Mouse (Mus musculus) kidney, embryonic 15.5 days (tissue): ENCODE measurements around the gene Slc2a5. TPM values are rescaled to one million over a fixed set of nuclear protein-coding genes. Genes with fewer than 3 reads are reported as not detected.

Source experiments
- ATAC-seq: fragments of 200-750 bp; cut with Nextera tagmentation; replicated peaks from 2 replicates; pipeline ENCODE4 v1.8.0; 2017; ENCODE audit warnings: moderate TSS enrichment; ENCODE audit not compliant: low FRiP score
- H3K27ac ChIP-seq: fragments of 300-500 bp; sonication (generic); 2 replicates; pipeline ENCODE4 v1.5.1; 2015; ENCODE audit warnings: mild to moderate bottlenecking, inconsistent platforms
- H3K27me3 ChIP-seq: fragments of 300-500 bp; sonication (generic); 2 replicates; pipeline ENCODE4 v1.6.1; 2015; ENCODE audit warnings: inconsistent platforms
- H3K36me3 ChIP-seq: fragments of 300-500 bp; sonication (generic); 2 replicates; pipeline ENCODE4 v1.6.1; 2015; ENCODE audit warnings: inconsistent platforms
- H3K4me1 ChIP-seq: fragments of 300-500 bp; sonication (generic); 2 replicates; pipeline ENCODE4 v1.6.1; 2015; ENCODE audit warnings: inconsistent platforms
- H3K4me2 ChIP-seq: fragments of 300-500 bp; sonication (generic); 2 replicates; pipeline ENCODE4 v1.6.1; 2015; ENCODE audit warnings: moderate library complexity, mild to moderate bottlenecking, inconsistent platforms
- H3K4me3 ChIP-seq: fragments of 300-500 bp; sonication (generic); replicated peaks from 2 replicates; pipeline ENCODE4 v1.5.1; 2015; ENCODE audit warnings: mild to moderate bottlenecking, inconsistent platforms
- H3K9ac ChIP-seq: fragments of 300-500 bp; sonication (generic); 2 replicates; pipeline ENCODE4 v1.6.1; 2015; ENCODE audit warnings: mild to moderate bottlenecking, inconsistent platforms
- H3K9me3 ChIP-seq: fragments of 300-500 bp; sonication (generic); replicated peaks from 2 replicates; pipeline ENCODE4 v1.6.1; 2016; ENCODE audit warnings: inconsistent platforms
- WGBS: fragments of 180-500 bp; shearing (Covaris S2); methylation state at CpG from one replicate; pipeline ENCODE4 v1.1.7; 2015; ENCODE audit warnings: mixed read lengths; 5-methylcytosine and 5-hydroxymethylcytosine counted together
- polyA plus RNA-seq: library from polyadenylated mRNA; unstranded; fragments of >200 nt; fragmentation: Nextera tagmentation; extraction: Ambion mirVana; gene quantifications from 2 replicates; pipeline ENCODE4 v1.2.1, GENCODE M21; 2015

The Slc2a5 gene
- polyA plus RNA-seq, 1 experiment from 2014 or later: 2.7 TPM

DNA sequence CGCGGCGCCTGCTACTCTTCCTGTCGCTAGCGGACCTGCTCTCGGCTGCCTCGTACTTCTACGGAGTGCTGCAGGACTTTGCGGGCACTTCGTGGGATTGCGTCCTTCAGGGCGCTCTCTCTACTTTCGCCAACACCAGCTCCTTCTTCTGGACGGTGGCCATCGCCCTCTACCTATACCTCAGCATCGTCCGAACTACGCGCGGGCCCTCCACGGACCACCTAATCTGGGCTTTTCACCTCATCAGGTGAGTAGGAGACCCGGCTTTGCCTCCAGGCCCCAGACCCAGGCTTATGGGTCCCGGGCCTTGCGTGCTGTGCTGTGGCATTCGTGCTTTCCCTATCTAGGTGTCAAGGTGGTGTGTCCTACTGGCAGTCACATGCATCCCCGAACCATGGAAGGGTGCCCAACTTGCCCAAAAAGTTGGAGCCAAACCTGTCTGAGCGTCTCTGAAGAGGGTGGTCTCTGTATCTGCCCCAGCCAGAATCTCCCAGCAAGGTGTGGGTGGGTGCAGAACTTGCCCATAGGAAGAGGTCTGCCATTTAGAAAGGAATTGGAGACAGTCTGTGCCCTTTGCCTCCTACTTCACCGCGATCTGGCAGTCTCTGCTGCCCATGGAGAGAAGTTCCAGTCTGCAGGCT lies 31.1 kb upstream of the Slc2a5 start:
- Histone ChIP-seq H3K4me2 (peak overlapping the region; percentile 97), H3K36me3 (no peaks in the 10 kb centered on the region), H3K9ac (peak overlapping the region; percentile 57), H3K4me1 (peaks cover 16% of the 10 kb centered on the region), H3K4me3 (peak overlapping the region; percentile 60), H3K27me3 (peaks cover 21% of the 10 kb centered on the region), H3K27ac (peak overlapping the region; percentile 60; the same call in 1 of the 2 replicates), H3K9me3 (no peaks in the 10 kb centered on the region)
- no peak; the same call in 1 of the 2 replicates for ATAC-seq
- 17% methylated on average over 29 of the region's 29 CpGs for WGBS

DNA sequence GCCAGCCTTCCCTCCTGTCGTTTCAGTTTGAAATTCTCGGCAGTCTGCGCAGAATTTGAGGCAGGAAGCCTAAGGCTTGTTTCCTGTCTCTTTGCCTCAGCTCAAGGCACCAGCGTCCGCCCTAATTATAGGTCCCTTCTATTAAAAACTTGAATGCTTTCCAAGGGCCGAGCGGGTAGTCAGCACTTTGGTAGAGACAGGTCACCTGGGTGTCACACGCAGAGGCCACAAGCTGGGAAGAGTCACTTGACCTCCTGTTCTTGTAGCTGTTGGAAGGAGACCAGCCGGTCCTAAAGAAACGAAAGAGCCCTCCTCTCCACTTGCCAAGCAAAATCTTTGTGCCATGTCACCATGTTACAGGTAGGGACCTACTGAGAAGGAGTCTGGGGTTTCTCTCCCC lies 30.0 kb upstream of the Slc2a5 start:
- Histone ChIP-seq H3K27me3 (peaks cover 21% of the 10 kb centered on the region), H3K9ac (no peak overlapping the region), H3K4me2 (no peak overlapping the region), H3K4me1 (peaks cover 25% of the 10 kb centered on the region), H3K9me3 (no peaks in the 10 kb centered on the region), H3K36me3 (no peaks in the 10 kb centered on the region), H3K4me3 (no peak overlapping the region), H3K27ac (no peak overlapping the region)
- no peak for ATAC-seq
- WGBS: 74% methylated on average over 10 of the region's 10 CpGs

GRCm38 (mm10) chr4:150091887-150092582 lies 27.0 kb upstream of the Slc2a5 start:
- ATAC-seq: no peak
- H3K4me3 ChIP-seq: no peak overlapping the region
- H3K4me2 ChIP-seq: no peak overlapping the region
- WGBS: 86% methylated on average over 18 of the region's 18 CpGs
- H3K4me1 ChIP-seq: peaks cover 30% of the 10 kb centered on the region
- H3K9me3 ChIP-seq: no peaks in the 10 kb centered on the region
- no peak overlapping the region for H3K9ac ChIP-seq
- no peaks in the 10 kb centered on the region for H3K36me3 ChIP-seq
- no peak overlapping the region for H3K27ac ChIP-seq
- H3K27me3 ChIP-seq: peaks cover 21% of the 10 kb centered on the region

- Histone ChIP-seq H3K4me1 (peaks cover 28% of the 10 kb centered on the region), H3K4me3 (no peak overlapping the region), H3K9me3 (no peaks in the 10 kb centered on the region), H3K27me3 (peaks cover 21% of the 10 kb centered on the region), H3K36me3 (no peaks in the 10 kb centered on the region), H3K9ac (no peak overlapping the region), H3K27ac (no peak overlapping the region), H3K4me2 (no peak overlapping the region)
- WGBS: 58% methylated on average over 3 of the region's 3 CpGs
- no peak for ATAC-seq
Observed at GRCm38 (mm10) chr4:150092583-150092902, 26.5 kb upstream of the Slc2a5 start.

DNA sequence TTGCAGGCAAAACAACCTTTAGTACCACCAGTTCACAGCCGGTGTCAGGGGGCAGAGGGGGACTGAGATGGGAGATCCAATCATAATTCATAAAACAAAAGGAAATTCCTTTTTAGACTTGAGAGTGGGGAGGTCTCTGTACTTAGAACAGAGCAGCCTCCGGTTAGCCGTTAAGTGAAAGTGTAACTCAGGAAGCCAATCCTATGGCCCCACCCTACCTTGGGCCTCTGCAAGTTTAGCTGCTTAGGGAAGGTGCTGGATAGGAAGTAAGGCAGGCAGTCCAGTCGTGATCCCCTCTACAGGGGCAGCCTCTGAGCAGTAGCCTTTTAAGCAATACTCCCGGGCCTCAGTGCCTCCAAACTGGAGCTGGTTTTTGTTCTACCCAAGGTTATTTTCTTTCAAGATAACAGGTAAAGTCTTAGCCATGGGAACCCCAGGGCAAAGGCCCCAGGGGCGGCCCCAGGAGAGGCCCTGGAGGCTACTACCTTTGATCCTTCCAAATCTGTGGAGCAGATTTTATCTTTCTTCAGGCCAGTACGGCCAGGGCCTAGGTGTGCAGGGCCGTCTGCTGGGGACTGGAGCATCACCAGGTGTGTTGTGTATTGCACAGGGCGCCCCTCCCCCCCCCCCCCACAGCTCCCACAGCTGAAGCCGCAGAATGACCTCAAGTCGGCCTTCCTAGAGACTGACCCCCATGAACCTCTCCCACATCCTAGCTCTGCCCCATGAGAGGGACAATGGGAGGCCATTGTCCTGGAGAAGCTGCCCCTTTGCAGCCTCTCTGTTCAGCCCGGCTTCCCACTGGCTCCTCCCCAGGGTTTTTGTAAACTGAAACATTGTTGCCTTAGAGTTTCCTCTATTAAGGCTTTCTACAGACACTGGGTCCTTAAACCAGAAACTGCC lies 25.3 kb upstream of the Slc2a5 start:
- Histone ChIP-seq H3K27ac (peak overlapping the region; percentile 41; the same call in 1 of the 2 replicates), H3K4me2 (no peak overlapping the region), H3K36me3 (no peaks in the 10 kb centered on the region), H3K27me3 (peaks cover 21% of the 10 kb centered on the region), H3K4me1 (peaks cover 19% of the 10 kb centered on the region), H3K4me3 (no peak overlapping the region), H3K9me3 (no peaks in the 10 kb centered on the region), H3K9ac (no peak overlapping the region)
- ATAC-seq: 0 out of 2 replicates have a peak, but pooled peaks have one; percentile 30
- 33% methylated on average over 11 of the region's 12 CpGs for WGBS

- no peaks in the 10 kb centered on the region for H3K9me3 ChIP-seq
- H3K4me3 ChIP-seq: no peak overlapping the region
- no peaks in the 10 kb centered on the region for H3K36me3 ChIP-seq
- H3K9ac ChIP-seq: no peak overlapping the region
- H3K27me3 ChIP-seq: peaks cover 15% of the 10 kb centered on the region
- 38% methylated on average over 5 of the region's 5 CpGs for WGBS
- H3K4me1 ChIP-seq: peaks cover 19% of the 10 kb centered on the region
- 0 out of 2 replicates have a peak, but pooled peaks have one; percentile 26 for ATAC-seq
- peak overlapping the region; percentile 41; the same call in 1 of the 2 replicates for H3K27ac ChIP-seq
- H3K4me2 ChIP-seq: no peak overlapping the region
Observed at GRCm38 (mm10) chr4:150094463-150094789, 24.7 kb upstream of the Slc2a5 start.

GRCm38 (mm10) chr4:150096309-150096708 lies 22.8 kb upstream of the Slc2a5 start:
- Histone ChIP-seq H3K4me1 (peaks cover 19% of the 10 kb centered on the region), H3K36me3 (no peaks in the 10 kb centered on the region), H3K9ac (no peak overlapping the region), H3K4me3 (no peak overlapping the region), H3K9me3 (no peaks in the 10 kb centered on the region), H3K27ac (no peak overlapping the region), H3K27me3 (peaks cover 24% of the 10 kb centered on the region), H3K4me2 (no peak overlapping the region)
- ATAC-seq: no peak
- 78% methylated on average over 7 of the region's 7 CpGs for WGBS

DNA sequence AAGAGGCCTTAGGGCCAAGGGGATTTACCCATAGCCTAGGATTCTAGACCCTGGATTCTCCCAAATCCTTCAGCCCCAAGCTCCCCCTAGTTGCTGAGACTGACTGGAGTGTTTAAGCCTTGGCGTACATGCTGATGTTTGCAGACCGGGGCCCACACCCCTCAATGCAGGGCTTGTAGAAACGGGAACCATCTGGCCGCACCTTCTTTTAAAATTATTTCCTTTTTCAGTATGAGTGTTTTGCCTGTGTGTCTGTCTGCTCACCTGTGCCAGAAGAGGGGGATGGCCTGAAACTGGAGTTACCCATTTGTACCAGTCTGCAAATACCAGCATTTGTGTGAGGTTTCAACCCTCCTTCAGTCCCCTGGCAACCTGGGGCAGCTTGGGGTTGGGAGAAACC lies 21.2 kb upstream of the Slc2a5 start:
- Histone ChIP-seq H3K27ac (no peak overlapping the region), H3K9me3 (no peaks in the 10 kb centered on the region), H3K4me3 (no peak overlapping the region), H3K9ac (no peak overlapping the region), H3K4me2 (no peak overlapping the region), H3K4me1 (peaks cover 19% of the 10 kb centered on the region), H3K36me3 (no peaks in the 10 kb centered on the region), H3K27me3 (peaks cover 18% of the 10 kb centered on the region)
- ATAC-seq: no peak
- 86% methylated on average over 4 of the region's 4 CpGs for WGBS

GRCm38 (mm10) chr4:150098880-150099279 lies 20.2 kb upstream of the Slc2a5 start:
- Histone ChIP-seq H3K36me3 (no peaks in the 10 kb centered on the region), H3K4me3 (no peak overlapping the region), H3K4me2 (no peak overlapping the region), H3K9ac (no peak overlapping the region), H3K4me1 (peaks cover 12% of the 10 kb centered on the region), H3K27me3 (peaks cover 18% of the 10 kb centered on the region), H3K9me3 (no peaks in the 10 kb centered on the region), H3K27ac (no peak overlapping the region)
- 21% methylated on average over 10 of the region's 10 CpGs for WGBS
- no peak for ATAC-seq

DNA sequence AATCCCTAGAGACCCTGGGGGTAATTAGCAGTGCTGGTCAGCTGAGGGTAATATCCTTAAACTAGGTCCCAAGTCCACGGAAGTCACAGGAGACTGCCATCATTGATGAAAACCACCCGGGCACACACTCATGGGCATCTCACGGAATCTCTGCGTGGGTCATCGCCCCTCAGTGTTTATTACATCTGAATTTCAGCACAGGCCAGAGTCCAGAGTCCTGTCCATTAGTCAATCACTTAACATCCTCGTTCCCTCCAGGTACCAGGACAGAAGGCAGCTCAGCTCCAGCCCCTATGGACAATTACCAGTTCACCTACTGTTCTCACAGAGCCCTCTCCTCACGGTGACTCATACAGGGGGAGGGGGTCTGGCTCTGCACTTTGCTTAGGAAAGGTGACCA lies 16.3 kb upstream of the Slc2a5 start:
- no peaks in the 10 kb centered on the region for H3K9me3 ChIP-seq
- no peak overlapping the region for H3K9ac ChIP-seq
- no peak for ATAC-seq
- no peaks in the 10 kb centered on the region for H3K4me1 ChIP-seq
- H3K27me3 ChIP-seq: peaks cover 18% of the 10 kb centered on the region
- H3K36me3 ChIP-seq: no peaks in the 10 kb centered on the region
- WGBS: 70% methylated on average over 7 of the region's 7 CpGs
- no peak overlapping the region for H3K4me3 ChIP-seq
- no peak overlapping the region for H3K4me2 ChIP-seq
- H3K27ac ChIP-seq: no peak overlapping the region

DNA sequence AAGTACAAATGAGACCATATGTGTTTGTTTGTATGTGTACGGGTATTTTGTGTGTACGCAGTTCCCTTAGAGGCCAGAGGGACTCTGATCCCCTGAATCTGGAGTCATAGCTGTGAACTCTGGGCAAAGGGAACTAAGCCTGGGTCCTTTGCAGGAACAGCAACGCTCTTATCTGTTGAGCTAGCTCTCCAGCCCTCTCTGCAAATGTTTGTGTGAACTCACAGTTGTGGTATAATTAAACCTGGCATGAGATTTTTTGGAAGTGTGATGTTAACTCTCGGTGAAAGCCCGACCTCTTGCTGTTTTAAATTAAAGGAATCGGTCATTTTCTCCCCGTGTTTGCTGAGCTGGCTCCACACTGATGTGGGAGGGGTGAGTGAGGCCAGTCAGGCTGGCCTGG lies 13.4 kb upstream of the Slc2a5 start:
- no peak for ATAC-seq
- 0 out of 2 replicates have a peak, but pooled peaks cover 3% of the 10 kb centered on the region for H3K27me3 ChIP-seq
- H3K4me1 ChIP-seq: no peaks in the 10 kb centered on the region
- no peaks in the 10 kb centered on the region for H3K36me3 ChIP-seq
- WGBS: 54% methylated on average over 7 of the region's 7 CpGs
- no peak overlapping the region for H3K27ac ChIP-seq
- no peak overlapping the region for H3K9ac ChIP-seq
- no peak overlapping the region for H3K4me3 ChIP-seq
- H3K4me2 ChIP-seq: no peak overlapping the region
- H3K9me3 ChIP-seq: no peaks in the 10 kb centered on the region

GRCm38 (mm10) chr4:150106637-150107036 lies 12.4 kb upstream of the Slc2a5 start:
- WGBS: 71% methylated on average over 5 of the region's 5 CpGs
- H3K4me2 ChIP-seq: no peak overlapping the region
- H3K27ac ChIP-seq: no peak overlapping the region
- no peak overlapping the region for H3K9ac ChIP-seq
- no peaks in the 10 kb centered on the region for H3K36me3 ChIP-seq
- no peak overlapping the region for H3K4me3 ChIP-seq
- H3K27me3 ChIP-seq: no peaks in the 10 kb centered on the region
- ATAC-seq: no peak
- H3K9me3 ChIP-seq: no peaks in the 10 kb centered on the region
- no peaks in the 10 kb centered on the region for H3K4me1 ChIP-seq
